9 mouse cellular contexts compared by ENCODE assay signal in the genomic region with DNA sequence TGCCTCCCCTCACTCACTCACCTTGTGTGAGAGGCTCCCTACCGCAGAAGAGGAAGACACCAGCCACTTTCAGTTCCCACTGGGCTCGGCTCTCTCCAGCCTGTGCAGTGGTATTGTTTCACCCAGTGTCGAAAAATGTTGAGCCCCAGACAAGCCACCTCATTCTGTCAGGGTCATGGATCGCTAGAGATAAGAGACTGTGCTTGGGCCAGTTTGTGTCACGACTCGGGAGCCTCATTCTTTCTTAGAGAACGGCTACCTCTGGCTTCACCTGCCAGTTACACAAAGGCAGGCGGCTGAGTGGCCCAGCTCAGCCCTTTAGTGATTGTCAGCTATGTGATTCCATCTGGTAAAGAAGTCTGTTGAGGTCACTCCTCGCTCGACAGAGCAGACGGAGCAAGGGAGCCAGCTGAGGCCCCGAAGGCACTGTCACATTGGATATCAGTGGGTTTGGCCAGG. TPM values are rescaled to one million over a fixed set of nuclear protein-coding genes. Genes with fewer than 3 reads are reported as not detected.
DNase-seq lines count a peak whose midpoint lies in the region; ATAC-seq and TF ChIP-seq lines count a peak whose summit lies in the region.
"Had no signal": no experiment of that assay in that cellular context is flagged by ENCODE, and none has a peak within 500 bp of the region (broad histone marks: within the 10 kb centered on the region; RNA-seq: fewer than 3 reads in every experiment).

No protein-coding gene starts in this region.

- no peak for TF ChIP-seq CTCF in CH12.LX (conservative IDR thresholded peaks at IDR 0.05 in 1 of 2, IDR thresholded peaks at IDR 0.05 in 1 of 2; ENCODE audit: low read depth in 2 of 2, low read length in 2 of 2)
- no peak for TF ChIP-seq CTCF in hindbrain, postnatal 0 days (IDR thresholded peaks at IDR 0.05; ENCODE audit: low read depth)

- H3K4me2 ChIP-seq in CH12.LX (ENCODE audit: insufficient read depth, low read depth, poor library complexity, severe bottlenecking) = peak overlapping the region; percentile 68
- no peak overlapping the region for H3K4me2 ChIP-seq in hindbrain, postnatal 0 days (ENCODE audit: low read depth, low read length)
- no peak overlapping the region for H3K4me2 ChIP-seq in midbrain, embryonic 16.5 days (ENCODE audit: low read length)
- H3K4me2 ChIP-seq: limb, embryonic 15.5 days had no signal

- WGBS in hindbrain, postnatal 0 days = 38% methylated on average over 12 of the region's 12 CpGs
- 34% methylated on average over 12 of the region's 12 CpGs for WGBS in midbrain, embryonic 16.5 days

- H3K36me3 ChIP-seq in CH12.LX (replicated peaks in 1 of 2; ENCODE audit: control insufficient read depth in 1 of 2, insufficient read depth in 1 of 2, low read length in 1 of 2) = peaks cover 4 to 7% of the 10 kb centered on the region in 2 experiments
- H3K36me3 ChIP-seq in hindbrain, postnatal 0 days (ENCODE audit: insufficient read depth, low read length) = no peaks in the 10 kb centered on the region
- H3K36me3 ChIP-seq in midbrain, embryonic 16.5 days (ENCODE audit: control insufficient read depth, insufficient read depth, low read length) = no peaks in the 10 kb centered on the region
- H3K36me3 ChIP-seq: limb, embryonic 15.5 days had no signal

- H3K9ac ChIP-seq in CH12.LX (ENCODE audit: insufficient read depth, low read depth) = peak overlapping the region; percentile 2; the same call in 1 of the 2 replicates
- no peak overlapping the region for H3K9ac ChIP-seq in hindbrain, postnatal 0 days (replicated peaks; ENCODE audit: low read length)
- H3K9ac ChIP-seq in midbrain, embryonic 16.5 days (ENCODE audit: low read depth, low read length) = no peak overlapping the region
- H3K9ac ChIP-seq: limb, embryonic 15.5 days had no signal

- peaks cover 72% of the 10 kb centered on the region for H3K79me2 ChIP-seq in CH12.LX (replicated peaks; ENCODE audit: control insufficient read depth, extremely low read depth, insufficient read depth, poor library complexity, severe bottlenecking)

- dilution Hi-C loops in CH12.LX (cut with MboI; ENCODE audit: extremely low pct_ligation_motif_present, extremely low pct_unique_long_range_greater_than_20kb, low sequenced_read_pairs) = no loop called here

- peaks cover 65 to 97% of the 10 kb centered on the region in 2 experiments for H3K4me1 ChIP-seq in CH12.LX (ENCODE audit: control insufficient read depth in 1 of 2, insufficient read depth in 2 of 2)
- peaks cover 44% of the 10 kb centered on the region for H3K4me1 ChIP-seq in hindbrain, postnatal 0 days (ENCODE audit: insufficient read depth, low read length)
- H3K4me1 ChIP-seq in midbrain, embryonic 16.5 days (ENCODE audit: control insufficient read depth, insufficient read depth, low read length) = peaks cover 49% of the 10 kb centered on the region

- peak; percentile 91 for TF ChIP-seq EP300 in CH12.LX (IDR thresholded peaks at IDR 0.05; ENCODE audit: low read length)

- peak; percentile 2 for DNase-seq in cerebellum, adult 11-12 months
- no peak for DNase-seq in cerebellum, adult 11 months
- DNase-seq in CH12.LX (ENCODE audit: extremely low read depth) = peak; percentile 81
- peak; percentile 25 for DNase-seq in hindbrain, postnatal 0 days (ENCODE audit: low spot score)
- no peak for DNase-seq in ovary, adult 18-20 months (ENCODE audit: low spot score)
- no peak for DNase-seq in kidney, postnatal 25 days
- DNase-seq in right cerebral cortex, postnatal 14 days = no peak

- in situ Hi-C loops in CH12.LX (cut with MboI; ENCODE audit: low pct_ligation_motif_present, low pct_unique_long_range_greater_than_20kb, low sequenced_read_pairs) = no loop called here

- no peaks in the 10 kb centered on the region for H3K27me3 ChIP-seq in CH12.LX (replicated peaks)
- H3K27me3 ChIP-seq in hindbrain, postnatal 0 days (ENCODE audit: insufficient read depth, low read length) = no peaks in the 10 kb centered on the region
- H3K27me3 ChIP-seq in midbrain, embryonic 16.5 days (ENCODE audit: control insufficient read depth, insufficient read depth, low read depth, low read length) = no peaks in the 10 kb centered on the region
- H3K27me3 ChIP-seq: limb, embryonic 15.5 days had no signal

- no peak; the same call in 1 of the 2 replicates for ATAC-seq in hindbrain, postnatal 0 days
- ATAC-seq in midbrain, embryonic 16.5 days = no peak

- TF ChIP-seq POLR2A in CH12.LX (IDR thresholded peaks at IDR 0.05; ENCODE audit: low read depth, low read length) = no peak

- TF ChIP-seq RAD21 in CH12.LX (IDR thresholded peaks at IDR 0.05; ENCODE audit: low read depth, low read length) = no peak

- no peaks in the 10 kb centered on the region for H3K9me3 ChIP-seq in CH12.LX (replicated peaks; ENCODE audit: low read length)
- H3K9me3 ChIP-seq in hindbrain, postnatal 0 days (ENCODE audit: low read length) = no peaks in the 10 kb centered on the region
- H3K9me3 ChIP-seq in midbrain, embryonic 16.5 days (replicated peaks; ENCODE audit: control insufficient read depth, low read length, poor library complexity, severe bottlenecking) = no peaks in the 10 kb centered on the region
- H3K9me3 ChIP-seq: limb, embryonic 15.5 days had no signal

- H3K4me3 ChIP-seq in CH12.LX (replicated peaks in 1 of 3; ENCODE audit: low read depth in 2 of 3, low read length in 2 of 3, poor library complexity in 1 of 3) = no peak overlapping the region
- no peak overlapping the region for H3K4me3 ChIP-seq in hindbrain, postnatal 0 days (ENCODE audit: low read length)
- H3K4me3 ChIP-seq in midbrain, embryonic 16.5 days (ENCODE audit: low read depth, low read length) = no peak overlapping the region
- H3K4me3 ChIP-seq: limb, embryonic 15.5 days had no signal

- peak overlapping the region; percentile 90 for H3K27ac ChIP-seq in CH12.LX (ENCODE audit: insufficient read depth, low read depth)
- H3K27ac ChIP-seq in hindbrain, postnatal 0 days = no peak overlapping the region
- 0 out of 2 replicates have a peak overlapping the region, but pooled peaks have one; percentile 28 for H3K27ac ChIP-seq in midbrain, embryonic 16.5 days (ENCODE audit: low read length)
- H3K27ac ChIP-seq: limb, embryonic 15.5 days had no signal

TF ChIP-seq in CH12.LX, 34 proteins besides CTCF, POLR2A, EP300 and RAD21 (continues in another document):
- TF ChIP-seq KAT2A (IDR thresholded peaks at IDR 0.05; ENCODE audit: insufficient replicate concordance, low read length) = no peak
- peak; percentile 96 for TF ChIP-seq IRF4 (IDR thresholded peaks at IDR 0.05; ENCODE audit: low read depth, low read length)
- TF ChIP-seq USF1 (IDR thresholded peaks at IDR 0.05; ENCODE audit: low read depth, low read length) = no peak
- no peak for TF ChIP-seq ZKSCAN1 (IDR thresholded peaks at IDR 0.05; ENCODE audit: borderline replicate concordance, low read depth, low read length)
- no peak for TF ChIP-seq USF2 (conservative IDR thresholded peaks at IDR 0.05; ENCODE audit: low read depth, low read length)
- TF ChIP-seq MEF2A (IDR thresholded peaks at IDR 0.05; ENCODE audit: borderline replicate concordance, low read depth, low read length) = 0 out of 2 replicates have a peak, but pooled peaks have one; percentile 59
- TF ChIP-seq MAX (IDR thresholded peaks at IDR 0.05; ENCODE audit: low read length) = no peak
- no peak for TF ChIP-seq E2F4 (IDR thresholded peaks at IDR 0.05; ENCODE audit: insufficient replicate concordance, low read depth, low read length)
- TF ChIP-seq TBP (conservative IDR thresholded peaks at IDR 0.05; ENCODE audit: low read depth, low read length) = peak; percentile 46; the same call in 1 of the 2 replicates
- no peak for TF ChIP-seq POLR2AphosphoS2 (IDR thresholded peaks at IDR 0.05; ENCODE audit: low read depth, low read length)
- peak; percentile 75 for TF ChIP-seq TCF12 (IDR thresholded peaks at IDR 0.05; ENCODE audit: low read depth, low read length)
- TF ChIP-seq BHLHE40 (IDR thresholded peaks at IDR 0.05; ENCODE audit: low read depth, low read length) = peak; percentile 83

RNA-seq across cellular contexts. Expression of gene Sema4b, which starts 17.0 kb away (rescaled TPM):
- 8.6 and 9.4 TPM in 2 replicates for total RNA-seq in CH12.LX (2012; rRNA removed)
- 1.3 and 1.5 TPM in 2 replicates for total RNA-seq in CH12.LX (2014; rRNA removed)
- 5.2 and 6.7 TPM in 2 replicates for polyA plus RNA-seq in CH12.LX (2012; ENCODE audit: insufficient read length, low read depth)
- 47.5 and 49.5 TPM in 2 replicates for total RNA-seq in hindbrain, postnatal 0 days (2014; rRNA removed)
- 26.6 and 28.1 TPM in 2 replicates for polyA plus RNA-seq in hindbrain, postnatal 0 days (2015; fragmentation: Nextera tagmentation; extraction: Ambion mirVana)
- 25.2 and 25.3 TPM in 2 replicates for polyA plus RNA-seq in midbrain, embryonic 16.5 days (2015; fragmentation: Nextera tagmentation; extraction: Ambion mirVana)

RNA-seq across cellular contexts. Expression of gene Cib1, which starts 28.9 kb away (rescaled TPM):
- total RNA-seq in CH12.LX (2012; rRNA removed) (69.6 and 73.1 TPM in 2 replicates), CH12.LX (2014; rRNA removed) (29.1 and 29.5 TPM in 2 replicates)
- polyA plus RNA-seq in CH12.LX (2012; ENCODE audit: insufficient read length, low read depth) = 48.1 and 51.8 TPM in 2 replicates
- total RNA-seq in hindbrain, postnatal 0 days (2014; rRNA removed) = 33.5 and 34.1 TPM in 2 replicates
- polyA plus RNA-seq in hindbrain, postnatal 0 days (2015; fragmentation: Nextera tagmentation; extraction: Ambion mirVana) = 49.9 and 55.6 TPM in 2 replicates
- 24.3 and 26.0 TPM in 2 replicates for polyA plus RNA-seq in midbrain, embryonic 16.5 days (2015; fragmentation: Nextera tagmentation; extraction: Ambion mirVana)

RNA-seq across cellular contexts. Expression of gene Gdpgp1, which starts 29.0 kb away (rescaled TPM):
- total RNA-seq in CH12.LX (2012; rRNA removed) (3.6 and 4.2 TPM in 2 replicates), CH12.LX (2014; rRNA removed) (1.9 and 2.0 TPM in 2 replicates)
- polyA plus RNA-seq in CH12.LX (2012; ENCODE audit: insufficient read length, low read depth) = 2.9 and 3.0 TPM in 2 replicates
- 5.5 and 6.8 TPM in 2 replicates for total RNA-seq in hindbrain, postnatal 0 days (2014; rRNA removed)
- 2.3 and 2.8 TPM in 2 replicates for polyA plus RNA-seq in hindbrain, postnatal 0 days (2015; fragmentation: Nextera tagmentation; extraction: Ambion mirVana)
- 3.7 and 4.6 TPM in 2 replicates for polyA plus RNA-seq in midbrain, embryonic 16.5 days (2015; fragmentation: Nextera tagmentation; extraction: Ambion mirVana)

RNA-seq across cellular contexts. Expression of gene Ttll13, which starts 42.5 kb away (rescaled TPM):
- 0.59 TPM in 2 replicates for total RNA-seq in CH12.LX (2012; rRNA removed)
- not detected in 2 replicates for total RNA-seq in CH12.LX (2014; rRNA removed)
- 0.55 TPM in 1 of 2 replicates, not detected in the other for polyA plus RNA-seq in CH12.LX (2012; ENCODE audit: insufficient read length, low read depth)
- total RNA-seq in hindbrain, postnatal 0 days (2014; rRNA removed) = 0.61 and 0.73 TPM in 2 replicates
- 1.8 and 2.7 TPM in 2 replicates for polyA plus RNA-seq in hindbrain, postnatal 0 days (2015; fragmentation: Nextera tagmentation; extraction: Ambion mirVana)
- 2.9 and 3.0 TPM in 2 replicates for polyA plus RNA-seq in midbrain, embryonic 16.5 days (2015; fragmentation: Nextera tagmentation; extraction: Ambion mirVana)

RNA-seq across cellular contexts. Expression of gene Ngrn, which starts 57.3 kb away (rescaled TPM):
- total RNA-seq in CH12.LX (2012; rRNA removed) (32.1 and 33.3 TPM in 2 replicates), CH12.LX (2014; rRNA removed) (43.2 and 45.6 TPM in 2 replicates)
- 28.3 and 30.9 TPM in 2 replicates for polyA plus RNA-seq in CH12.LX (2012; ENCODE audit: insufficient read length, low read depth)
- 47.6 and 48.6 TPM in 2 replicates for total RNA-seq in hindbrain, postnatal 0 days (2014; rRNA removed)
- polyA plus RNA-seq in hindbrain, postnatal 0 days (2015; fragmentation: Nextera tagmentation; extraction: Ambion mirVana) = 69.8 and 71.9 TPM in 2 replicates
- 73.8 and 78.5 TPM in 2 replicates for polyA plus RNA-seq in midbrain, embryonic 16.5 days (2015; fragmentation: Nextera tagmentation; extraction: Ambion mirVana)

Comparison
In these comparisons a context has a peak if more than half of its experiments do, and no peak if none do; other contexts are left out.
1. DNase-seq: peak in cerebellum, adult 11-12 months (single experiment), CH12.LX (single experiment) and hindbrain, postnatal 0 days (single experiment); none in cerebellum, adult 11 months (single experiment), ovary, adult 18-20 months (single experiment), kidney, postnatal 25 days (0 of 2) and right cerebral cortex, postnatal 14 days (single experiment).